Mouse (Mus musculus): ENCODE measurements around the gene Kctd11.

DNA sequence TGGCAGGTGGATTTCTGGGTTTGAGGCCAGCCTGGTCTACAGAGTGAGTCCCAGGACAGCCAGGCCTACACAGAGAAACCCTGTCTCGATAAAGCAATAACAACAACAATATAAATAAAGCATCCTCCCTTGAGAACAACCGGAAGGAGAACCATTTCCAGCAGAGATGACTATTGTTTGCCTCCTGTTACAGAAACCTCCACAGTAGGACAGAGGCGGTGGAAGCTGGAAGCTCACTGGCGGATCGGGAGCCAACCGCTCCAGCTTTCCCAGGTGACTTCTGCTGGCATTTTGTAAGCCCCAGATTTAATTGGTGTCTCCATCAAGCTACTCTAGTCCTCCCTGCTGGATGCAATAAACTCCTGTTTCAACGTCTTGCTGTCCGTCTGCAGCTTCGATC lies 15.6 kb downstream of the Kctd11 start:
- TF ChIP-seq CTCF (IDR thresholded peaks at IDR 0.05; ENCODE audit: low read depth, low read length) (no peak), POLR2A (IDR thresholded peaks at IDR 0.05; ENCODE audit: insufficient read depth, low read length) (no peak)

All from ES-Bruce4 (cell line).